Mouse (Mus musculus): ENCODE measurements around the gene Cdk15. TPM values are rescaled to one million over a fixed set of nuclear protein-coding genes. Genes with fewer than 3 reads are reported as not detected.

Gene Cdk15
- polyA plus RNA-seq (2015; fragmentation: Nextera tagmentation; extraction: Ambion mirVana) = 0.31 and 0.49 TPM in 2 replicates

DNA sequence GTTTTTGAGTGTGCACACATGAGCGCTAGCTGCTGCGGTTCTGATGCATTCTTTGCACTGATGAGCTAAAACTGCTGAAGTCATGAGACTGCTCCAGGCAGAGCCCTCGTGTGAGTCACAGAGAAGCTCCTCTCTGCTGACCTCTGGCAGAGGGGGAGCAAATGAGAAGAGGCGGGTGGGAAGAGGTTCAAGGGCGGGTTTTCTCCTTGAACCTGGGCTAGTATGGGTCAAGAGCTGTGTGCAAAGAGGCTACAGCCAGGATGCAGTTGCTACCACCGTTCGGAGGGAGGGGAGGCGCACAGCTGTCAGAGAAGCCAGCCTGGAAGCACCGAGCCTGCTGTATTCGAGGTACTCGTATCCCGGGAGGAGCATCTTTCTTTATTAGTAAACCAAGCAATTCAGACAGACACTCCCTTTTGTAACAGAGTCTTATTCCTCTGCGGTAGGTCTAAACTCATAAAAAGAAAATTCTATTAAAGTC, at the start of gene Cdk15:
Gene Cdk15 (plus strand): TSS at position 156 of the 481 bp plus-strand sequence.
- ATAC-seq (ENCODE audit: low FRiP score, low TSS enrichment) (no peak), DNase-seq (ENCODE audit: low spot score) (no peak)
- H3K27me3 ChIP-seq (ENCODE audit: control insufficient read depth, insufficient read depth, low read length) = no peaks in the 10 kb centered on the region
- no peak within 1 kb of the TSS for H3K9ac ChIP-seq (ENCODE audit: low read length)
- TF ChIP-seq EP300 (optimal IDR thresholded peaks at IDR 0.05) (no peak), CTCF (IDR thresholded peaks at IDR 0.05; ENCODE audit: low read depth) (no peak)
- no peak within 1 kb of the TSS for H3K4me2 ChIP-seq (replicated peaks; ENCODE audit: low read depth)
- no peaks in the 10 kb centered on the region for H3K36me3 ChIP-seq (ENCODE audit: control insufficient read depth, insufficient read depth, low read length)
- no peak within 1 kb of the TSS for H3K27ac ChIP-seq (replicated peaks)
- no peaks in the 10 kb centered on the region for H3K9me3 ChIP-seq (ENCODE audit: control insufficient read depth, low read length)
- WGBS = 27% methylated on average over 13 of the region's 13 CpGs
- H3K4me1 ChIP-seq (replicated peaks; ENCODE audit: control insufficient read depth, insufficient read depth) = no peaks in the 10 kb centered on the region
- no peak within 1 kb of the TSS for H3K4me3 ChIP-seq (ENCODE audit: low read depth, low read length)

DNA sequence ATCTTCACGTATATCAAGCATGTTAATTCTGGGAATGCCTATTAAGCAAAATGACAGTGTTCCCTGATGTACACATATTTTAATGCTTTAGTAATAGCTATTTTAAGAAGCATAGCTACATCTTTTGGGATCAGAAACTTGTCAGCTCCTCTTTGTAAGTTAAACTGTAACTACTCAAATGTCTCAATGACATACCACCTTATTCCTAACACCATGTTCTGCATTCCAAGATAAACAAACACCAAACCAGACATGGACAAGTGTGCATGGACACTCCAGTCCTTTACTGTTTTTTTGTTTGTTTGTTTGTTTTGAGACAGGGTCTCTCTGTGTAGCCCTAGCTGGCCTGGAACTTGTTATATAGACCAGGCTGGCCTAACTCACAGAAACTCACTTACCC, 48.4 kb upstream of the Cdk15 start:
- Histone ChIP-seq H3K4me1 (replicated peaks; ENCODE audit: control insufficient read depth, insufficient read depth) (no peaks in the 10 kb centered on the region), H3K27me3 (ENCODE audit: control insufficient read depth, insufficient read depth, low read length) (no peaks in the 10 kb centered on the region), H3K9me3 (ENCODE audit: control insufficient read depth, low read length) (no peaks in the 10 kb centered on the region), H3K4me2 (replicated peaks; ENCODE audit: low read depth) (no peak overlapping the region), H3K36me3 (ENCODE audit: control insufficient read depth, insufficient read depth, low read length) (no peaks in the 10 kb centered on the region; the same call in 1 of the 2 replicates), H3K27ac (replicated peaks) (no peak overlapping the region), H3K9ac (ENCODE audit: low read length) (no peak overlapping the region), H3K4me3 (ENCODE audit: low read depth, low read length) (no peak overlapping the region)
- 85% methylated on average over 1 of the region's 1 CpGs for WGBS
- no peak for TF ChIP-seq EP300 (optimal IDR thresholded peaks at IDR 0.05)
- TF ChIP-seq CTCF (IDR thresholded peaks at IDR 0.05; ENCODE audit: low read depth) = no peak
- DNase-seq (ENCODE audit: low spot score) = no peak
- ATAC-seq (ENCODE audit: low FRiP score, low TSS enrichment) = no peak

DNA sequence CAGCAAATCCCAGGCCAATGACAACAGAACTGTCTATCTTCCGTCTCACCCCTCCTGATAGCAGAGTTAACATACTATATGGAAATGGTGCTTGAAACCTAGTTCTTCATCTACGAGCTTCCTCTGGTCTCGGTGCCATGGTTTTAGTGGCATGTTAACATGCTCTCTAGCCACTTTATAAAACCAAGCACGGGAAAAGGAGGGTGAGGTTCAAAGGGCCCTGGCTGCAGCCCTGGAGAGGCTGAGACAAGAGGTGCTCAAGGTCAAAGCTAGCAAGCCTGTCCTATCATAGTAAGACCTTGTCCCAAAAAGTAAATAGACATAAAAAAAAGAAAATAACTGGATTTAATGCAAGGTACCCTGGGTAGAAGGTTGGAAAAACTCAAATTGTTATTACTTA, 45.1 kb upstream of the Cdk15 start:
- no peak overlapping the region for H3K4me2 ChIP-seq (replicated peaks; ENCODE audit: low read depth)
- no peaks in the 10 kb centered on the region for H3K27me3 ChIP-seq (ENCODE audit: control insufficient read depth, insufficient read depth, low read length)
- H3K36me3 ChIP-seq (ENCODE audit: control insufficient read depth, insufficient read depth, low read length) = no peaks in the 10 kb centered on the region
- ATAC-seq (ENCODE audit: low FRiP score, low TSS enrichment) (no peak), DNase-seq (ENCODE audit: low spot score) (no peak)
- no peak overlapping the region for H3K4me3 ChIP-seq (ENCODE audit: low read depth, low read length)
- H3K27ac ChIP-seq (replicated peaks) = no peak overlapping the region
- H3K9ac ChIP-seq (ENCODE audit: low read length) = no peak overlapping the region
- no peaks in the 10 kb centered on the region for H3K4me1 ChIP-seq (replicated peaks; ENCODE audit: control insufficient read depth, insufficient read depth)
- 68% methylated on average over 4 of the region's 4 CpGs for WGBS
- H3K9me3 ChIP-seq (ENCODE audit: control insufficient read depth, low read length) = no peaks in the 10 kb centered on the region
- no peak for TF ChIP-seq EP300 (optimal IDR thresholded peaks at IDR 0.05)
- TF ChIP-seq CTCF (IDR thresholded peaks at IDR 0.05; ENCODE audit: low read depth) = no peak

DNA sequence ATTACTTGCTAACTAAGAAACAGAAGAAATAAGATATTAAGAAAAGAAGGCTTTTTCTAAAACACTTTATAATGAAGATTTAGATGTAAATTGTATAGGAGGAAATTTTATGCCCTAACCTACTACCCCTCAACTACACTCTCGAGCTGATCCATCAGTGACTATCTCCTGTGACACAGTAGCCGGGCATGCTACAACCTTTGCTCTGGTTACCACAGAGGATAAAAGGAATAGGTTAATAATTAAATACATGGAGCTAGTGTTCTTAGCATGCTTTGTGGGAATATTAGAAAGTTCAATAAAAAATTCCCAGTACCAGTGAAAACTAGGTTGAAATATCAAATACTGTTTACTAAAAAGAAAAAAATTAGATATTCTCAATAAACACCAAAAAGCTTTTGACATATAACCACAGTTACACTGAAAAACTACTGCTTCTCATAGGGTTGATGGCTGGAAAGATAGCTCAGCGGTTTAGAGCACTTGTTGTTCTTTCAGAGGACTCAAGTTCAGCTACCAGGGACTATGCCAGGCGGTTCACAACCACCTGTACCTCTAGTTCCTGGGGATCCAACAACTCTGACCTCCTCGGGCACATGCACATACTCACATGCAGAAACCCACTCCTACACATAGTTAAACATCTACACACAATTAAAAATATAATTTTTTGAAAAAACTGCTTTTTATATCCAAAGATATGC, 44.5 kb upstream of the Cdk15 start:
- no peaks in the 10 kb centered on the region for H3K4me1 ChIP-seq (replicated peaks; ENCODE audit: control insufficient read depth, insufficient read depth)
- no peaks in the 10 kb centered on the region for H3K36me3 ChIP-seq (ENCODE audit: control insufficient read depth, insufficient read depth, low read length)
- WGBS = 59% methylated on average over 5 of the region's 5 CpGs
- H3K4me3 ChIP-seq (ENCODE audit: low read depth, low read length) = no peak overlapping the region
- H3K27me3 ChIP-seq (ENCODE audit: control insufficient read depth, insufficient read depth, low read length) = no peaks in the 10 kb centered on the region
- DNase-seq (ENCODE audit: low spot score) (no peak), ATAC-seq (ENCODE audit: low FRiP score, low TSS enrichment) (0 out of 2 replicates have a peak, but pooled peaks have one; percentile 70)
- TF ChIP-seq CTCF (IDR thresholded peaks at IDR 0.05; ENCODE audit: low read depth) (no peak), EP300 (optimal IDR thresholded peaks at IDR 0.05) (no peak)
- H3K4me2 ChIP-seq (replicated peaks; ENCODE audit: low read depth) = no peak overlapping the region
- no peak overlapping the region for H3K9ac ChIP-seq (ENCODE audit: low read length)
- H3K9me3 ChIP-seq (ENCODE audit: control insufficient read depth, low read length) = no peaks in the 10 kb centered on the region
- H3K27ac ChIP-seq (replicated peaks) = no peak overlapping the region

DNA sequence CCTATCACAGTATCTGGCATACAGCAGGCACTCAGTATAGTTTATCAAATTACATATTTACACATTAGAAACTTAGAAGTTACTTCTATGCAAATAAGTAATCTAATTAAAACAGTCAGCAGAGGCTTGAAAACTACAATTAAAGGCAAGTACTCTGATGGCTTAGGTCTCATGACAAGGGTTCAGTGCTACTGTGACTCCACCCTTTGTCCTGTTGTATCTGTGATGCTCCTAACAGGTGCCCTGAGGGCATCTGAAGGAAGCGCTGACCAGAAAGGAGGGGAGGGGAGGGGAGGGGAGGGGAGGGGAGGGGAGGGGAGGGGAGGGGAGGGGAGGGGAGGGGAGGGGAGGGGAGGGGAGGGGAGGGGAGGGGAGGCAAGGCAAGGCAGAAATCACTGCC, 43.8 kb upstream of the Cdk15 start:
- Histone ChIP-seq H3K4me1 (replicated peaks; ENCODE audit: control insufficient read depth, insufficient read depth) (no peaks in the 10 kb centered on the region), H3K4me2 (replicated peaks; ENCODE audit: low read depth) (no peak overlapping the region), H3K9ac (ENCODE audit: low read length) (no peak overlapping the region), H3K9me3 (ENCODE audit: control insufficient read depth, low read length) (no peaks in the 10 kb centered on the region), H3K27ac (replicated peaks) (no peak overlapping the region), H3K4me3 (ENCODE audit: low read depth, low read length) (no peak overlapping the region), H3K36me3 (ENCODE audit: control insufficient read depth, insufficient read depth, low read length) (0 out of 2 replicates have a peak, but pooled peaks cover 2% of the 10 kb centered on the region), H3K27me3 (ENCODE audit: control insufficient read depth, insufficient read depth, low read length) (no peaks in the 10 kb centered on the region)
- no CpG with 5 or more reads among the region's 1 CpGs for WGBS
- TF ChIP-seq EP300 (optimal IDR thresholded peaks at IDR 0.05) (no peak), CTCF (IDR thresholded peaks at IDR 0.05; ENCODE audit: low read depth) (no peak)
- ATAC-seq (ENCODE audit: low FRiP score, low TSS enrichment) (no peak), DNase-seq (ENCODE audit: low spot score) (no peak)

DNA sequence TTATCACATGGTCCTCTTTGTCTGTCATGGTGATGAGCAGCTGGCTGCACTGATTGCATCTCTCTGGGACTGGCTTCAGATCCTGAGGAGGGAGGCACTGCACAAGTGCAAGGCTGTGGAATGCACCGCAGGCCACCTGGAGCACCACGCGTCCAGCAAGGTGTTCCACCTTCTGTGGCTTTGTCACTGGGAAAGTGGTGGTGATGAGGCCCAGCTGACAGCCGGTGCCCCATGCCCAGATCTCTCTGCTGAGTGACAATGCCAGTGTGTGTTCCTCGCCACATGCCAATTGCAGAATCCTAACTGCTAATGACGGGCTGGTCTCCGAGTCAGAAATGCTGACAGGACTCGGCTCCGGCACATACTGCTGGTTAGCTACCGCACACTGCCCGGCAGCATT, 41.3 kb upstream of the Cdk15 start:
- WGBS = 93% methylated on average over 11 of the region's 11 CpGs
- 0 out of 2 replicates have a peak, but pooled peaks cover 2% of the 10 kb centered on the region for H3K36me3 ChIP-seq (ENCODE audit: control insufficient read depth, insufficient read depth, low read length)
- no peak overlapping the region for H3K4me2 ChIP-seq (replicated peaks; ENCODE audit: low read depth)
- no peak overlapping the region for H3K4me3 ChIP-seq (ENCODE audit: low read depth, low read length)
- no peaks in the 10 kb centered on the region for H3K27me3 ChIP-seq (ENCODE audit: control insufficient read depth, insufficient read depth, low read length)
- H3K9ac ChIP-seq (ENCODE audit: low read length) = no peak overlapping the region
- H3K27ac ChIP-seq (replicated peaks) = no peak overlapping the region
- DNase-seq (ENCODE audit: low spot score) = no peak
- no peak for ATAC-seq (ENCODE audit: low FRiP score, low TSS enrichment)
- no peaks in the 10 kb centered on the region for H3K9me3 ChIP-seq (ENCODE audit: control insufficient read depth, low read length)
- H3K4me1 ChIP-seq (replicated peaks; ENCODE audit: control insufficient read depth, insufficient read depth) = no peaks in the 10 kb centered on the region
- TF ChIP-seq EP300 (optimal IDR thresholded peaks at IDR 0.05) = no peak
- TF ChIP-seq CTCF (IDR thresholded peaks at IDR 0.05; ENCODE audit: low read depth) = no peak

Data from stomach, postnatal 0 days (tissue).